Mouse (Mus musculus) lung, adult 2 months (tissue): ENCODE data around the gene Fads6.

ENCODE experiments used
- CTCF ChIP-seq: fragments of 200-500 bp; IDR thresholded peaks from 2 replicates; pipeline ENCODE4 v1.5.1; 2011; ENCODE audit warnings: mild to moderate bottlenecking, low read length, control low read depth; ENCODE audit not compliant: insufficient read depth
- POLR2A ChIP-seq: fragments of 200-500 bp; IDR thresholded peaks from 2 replicates; pipeline ENCODE4 v1.6.1; 2011; ENCODE audit warnings: low read depth, mild to moderate bottlenecking, control low read depth, low read length, borderline replicate concordance; ENCODE audit errors: extremely low read depth

GRCm38 (mm10) chr11:115283486-115283765 lies 14.0 kb downstream of the Fads6 start:
- TF ChIP-seq CTCF, result no peak
- TF ChIP-seq POLR2A, result no peak
